Mouse (Mus musculus) liver, embryonic 14.5 days (tissue): ENCODE data around the gene Atl2. TPM values are rescaled to one million over a fixed set of nuclear protein-coding genes. Genes with fewer than 3 reads are reported as not detected.

ENCODE experiments used
- ATAC-seq: fragments of 200-750 bp; cut with Nextera tagmentation; 2 replicates; pipeline ENCODE4 v1.8.0; 2017; ENCODE audit warnings: moderate number of reproducible peaks, mild to moderate bottlenecking, moderate library complexity; ENCODE audit not compliant: insufficient read depth
- DNase-seq, 3 experiments: peaks; one replicate each; pipeline ENCODE4 v3.0.0-alpha.2; 2012 to 2013; ENCODE audit warnings: low read depth in 3 of 3, low spot score in 3 of 3
- H3K27ac ChIP-seq: fragments of 300-500 bp; sonication (generic); 2 replicates; pipeline ENCODE4 v1.5.1; 2014; ENCODE audit warnings: moderate library complexity, mild to moderate bottlenecking, control low read depth, inconsistent platforms
- H3K27me3 ChIP-seq: fragments of 300-500 bp; sonication (generic); 2 replicates; pipeline ENCODE4 v1.6.1; 2014; ENCODE audit warnings: mild to moderate bottlenecking, low read length, moderate library complexity; ENCODE audit not compliant: control insufficient read depth, insufficient read depth
- H3K36me3 ChIP-seq: fragments of 300-500 bp; sonication (generic); replicated peaks from 2 replicates; pipeline ENCODE4 v1.6.1; 2014; ENCODE audit warnings: low read depth; ENCODE audit not compliant: control insufficient read depth, insufficient read depth
- H3K4me1 ChIP-seq, 2 experiments: fragments of 200-500 bp in 1 of 2; fragments of 300-500 bp in 1 of 2; sonication (generic) in 1 of 2; replicated peaks; 2 replicates each; pipeline ENCODE4 v1.6.1; 2012 to 2014; ENCODE audit warnings: antibody characterized with exemption in 1 of 2, inconsistent platforms in 1 of 2, low read length in 1 of 2; ENCODE audit not compliant: control insufficient read depth in 2 of 2, insufficient read depth in 2 of 2
- H3K4me2 ChIP-seq: fragments of 300-500 bp; sonication (generic); 2 replicates; pipeline ENCODE4 v1.6.1; 2014; ENCODE audit warnings: low read depth, mild to moderate bottlenecking, control low read depth, moderate library complexity
- H3K4me3 ChIP-seq, 2 experiments: fragments of 200-500 bp in 1 of 2; fragments of 300-500 bp in 1 of 2; sonication (generic) in 1 of 2; 2 replicates each; pipeline ENCODE4 v1.5.1; 2012 to 2014; ENCODE audit warnings: low read depth in 2 of 2, low read length in 2 of 2, mild to moderate bottlenecking in 2 of 2, control low read depth in 1 of 2, inconsistent platforms in 1 of 2, moderate library complexity in 1 of 2; ENCODE audit not compliant: insufficient read depth in 1 of 2
- H3K9ac ChIP-seq: fragments of 300-500 bp; sonication (generic); replicated peaks from 2 replicates; pipeline ENCODE4 v1.6.1; 2014; ENCODE audit warnings: mild to moderate bottlenecking, control low read depth, moderate library complexity
- H3K9me3 ChIP-seq: fragments of 300-500 bp; sonication (generic); 2 replicates; pipeline ENCODE4 v1.6.1; 2016; ENCODE audit warnings: low read length, mixed read lengths; ENCODE audit not compliant: control insufficient read depth
- CTCF ChIP-seq: IDR thresholded peaks from 2 replicates; pipeline ENCODE4 v1.5.1; 2016; ENCODE audit warnings: antibody characterized with exemption, low read depth, control low read depth
- EP300 ChIP-seq: IDR thresholded peaks from 2 replicates; pipeline ENCODE4 v1.6.1; 2016; ENCODE audit warnings: antibody characterized with exemption, low read depth
- WGBS: fragments of 180-500 bp; shearing (Covaris S2); extraction: QIAGEN DNeasy Blood & Tissue Kit; methylation state at CpG from one replicate; pipeline ENCODE4 v1.1.7; 2014; ENCODE audit not compliant: insufficient replicate concordance; 5-methylcytosine and 5-hydroxymethylcytosine counted together
- polyA plus RNA-seq, 2 experiments: library from polyadenylated mRNA; depleted of rRNA in 1 of 2; stranded (reverse) in 1 of 2; unstranded in 1 of 2; fragments of >200 nt; fragmentation: Nextera tagmentation in 1 of 2; extraction: Ambion mirVana in 1 of 2; gene quantifications; 2 replicates each; pipeline versions ENCODE4 v1.2.1 to v1.2.3; 2012 to 2014

Gene Atl2
- polyA plus RNA-seq, 2 experiments = 19.4 to 26.4 TPM

DNA sequence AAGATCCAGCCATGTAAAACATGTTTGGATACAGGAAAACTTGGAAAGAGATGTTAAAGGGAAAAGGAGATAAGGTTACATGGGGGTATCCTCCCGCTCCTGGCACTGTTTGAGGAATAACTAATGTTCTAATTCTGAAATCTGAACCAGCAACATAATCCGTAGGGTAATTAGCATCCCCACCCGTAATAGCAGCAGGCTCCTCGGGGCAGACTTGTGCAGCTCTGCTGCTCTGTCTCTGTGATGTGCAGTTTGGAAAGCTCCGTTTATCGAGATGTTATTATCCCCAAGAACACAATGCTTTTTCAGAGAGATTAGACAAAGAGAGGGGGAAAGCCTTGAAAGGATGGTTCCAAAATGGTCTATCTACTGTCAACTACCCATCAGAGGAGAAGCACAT is 5.3 kb upstream of the Atl2 start:
- H3K4me1 ChIP-seq = peaks cover 0 to 6% of the 10 kb centered on the region in 2 experiments; a peak in 3 of 4 replicates
- 48% methylated on average over 6 of the region's 6 CpGs for WGBS
- no peak for DNase-seq

DNA sequence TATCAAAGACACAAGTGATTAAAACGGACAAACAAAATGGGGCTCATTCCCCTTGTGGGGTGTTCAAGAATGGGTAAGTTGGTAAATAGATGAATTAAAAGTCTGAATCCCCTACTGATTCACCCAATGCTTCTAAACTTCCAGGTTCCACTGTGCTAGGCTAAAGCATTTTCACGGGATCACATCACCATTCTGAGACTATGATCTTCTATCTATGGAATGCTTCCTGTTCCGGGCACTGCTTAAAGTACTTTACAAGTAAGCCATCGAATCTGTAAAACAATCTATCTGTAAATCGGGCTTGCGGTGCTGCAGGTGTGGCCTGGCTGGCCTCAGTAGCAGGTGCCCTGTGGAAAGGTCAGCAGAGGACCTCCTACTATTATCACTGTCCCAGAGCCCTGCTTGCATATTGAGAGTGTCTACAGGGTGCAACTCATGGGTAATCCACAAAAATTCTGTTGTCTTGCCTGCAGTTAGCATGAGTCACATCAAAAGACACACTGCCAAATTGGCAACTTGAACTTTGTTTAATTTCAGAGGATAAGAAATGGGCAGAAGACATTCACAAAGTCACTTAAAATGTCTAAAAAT is 2.3 kb upstream of the Atl2 start:
- ATAC-seq = no peak
- Histone ChIP-seq H3K9me3 (no peaks in the 10 kb centered on the region), H3K36me3 (no peaks in the 10 kb centered on the region), H3K4me2 (no peak overlapping the region), H3K9ac (no peak overlapping the region), H3K4me3 (no peak overlapping the region), H3K27me3 (peaks cover 14% of the 10 kb centered on the region), H3K27ac (no peak overlapping the region), H3K4me1 (peaks cover 11 to 17% of the 10 kb centered on the region in 2 experiments)
- 66% methylated on average over 6 of the region's 6 CpGs for WGBS
- no peak for DNase-seq
- no peak for TF ChIP-seq CTCF
- TF ChIP-seq EP300 = no peak

More for the DNA sequence above, 5.3 kb upstream of the Atl2 start:
- Histone ChIP-seq H3K4me2 (no peak overlapping the region), H3K27me3 (peaks cover 14% of the 10 kb centered on the region), H3K9ac (no peak overlapping the region), H3K27ac (no peak overlapping the region), H3K4me3 (no peak overlapping the region), H3K36me3 (no peaks in the 10 kb centered on the region), H3K9me3 (no peaks in the 10 kb centered on the region)
- ATAC-seq = no peak
- TF ChIP-seq CTCF (no peak), EP300 (no peak)

DNA sequence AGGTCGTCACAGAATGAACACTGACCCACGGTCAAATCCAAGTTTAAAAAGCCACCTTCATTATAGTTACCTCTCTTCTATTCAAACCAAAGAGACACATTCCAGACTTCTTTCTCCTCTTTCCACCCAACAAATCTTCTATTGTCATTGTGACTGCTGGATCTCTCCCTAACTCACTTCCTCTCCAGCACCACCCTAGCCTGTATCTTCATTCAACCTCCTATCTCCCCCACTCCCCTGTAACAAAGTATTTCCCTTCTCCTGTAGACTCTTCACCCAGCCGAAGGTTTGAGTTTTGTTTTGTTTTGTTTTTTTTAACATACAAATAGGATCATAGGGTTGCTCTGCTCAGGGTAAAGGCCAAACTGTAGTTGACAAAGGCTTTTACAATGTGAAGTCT is 1.7 kb upstream of the Atl2 start:
- H3K4me2 ChIP-seq = no peak overlapping the region

DNA sequence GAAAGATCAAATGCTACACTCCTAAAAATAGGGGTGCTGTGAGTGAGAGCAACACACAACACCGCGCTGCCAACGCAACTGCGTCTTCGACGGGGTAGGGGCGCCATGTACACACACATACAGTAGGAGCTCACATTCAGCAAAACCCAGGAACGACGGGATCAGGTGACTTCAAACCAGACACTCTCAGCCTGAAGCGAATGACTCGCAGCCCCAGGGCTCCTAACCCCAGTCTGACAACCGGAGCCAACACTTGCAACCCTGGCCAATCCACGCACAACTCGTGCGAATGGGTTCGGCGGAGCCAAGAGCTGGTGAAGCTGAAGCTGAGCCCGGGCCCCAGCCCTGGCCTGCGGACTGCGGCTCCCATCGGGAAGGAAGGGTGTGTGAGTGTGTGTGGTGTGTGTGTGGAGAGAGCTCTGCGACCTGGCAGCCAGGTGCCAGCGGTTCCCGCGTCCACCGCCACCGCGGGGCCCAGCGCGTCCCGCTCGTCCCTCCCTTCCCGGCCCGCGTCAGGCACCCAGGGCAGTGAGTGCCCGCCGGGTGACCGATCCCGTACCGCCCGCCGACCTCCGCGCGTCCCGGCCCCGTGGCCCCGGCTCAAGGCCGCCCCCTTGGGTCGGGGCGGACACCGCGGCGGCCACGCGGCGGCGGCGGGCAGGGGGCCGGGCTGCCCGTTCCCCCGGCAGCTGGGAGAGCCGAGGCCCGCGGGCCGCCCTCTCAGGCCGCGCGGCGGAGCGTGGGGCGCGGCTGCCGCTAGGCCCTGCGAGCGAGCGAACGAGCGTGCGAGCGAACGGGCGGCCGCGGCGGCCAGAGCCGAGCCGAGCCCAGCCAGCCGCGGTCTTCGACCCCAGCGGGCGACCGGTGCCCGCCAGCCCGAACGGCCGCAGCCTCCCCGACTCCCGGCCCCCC is 696 bp downstream of the Atl2 start:
- Histone ChIP-seq H3K27me3 (peaks cover 14% of the 10 kb centered on the region), H3K27ac (peak overlapping the region; percentile 74), H3K4me1 (peaks cover 28 to 34% of the 10 kb centered on the region in 2 experiments), H3K9ac (peak overlapping the region; percentile 92), H3K36me3 (no peaks in the 10 kb centered on the region), H3K9me3 (no peaks in the 10 kb centered on the region), H3K4me2 (peak overlapping the region; percentile 96), H3K4me3 (peak overlapping the region; percentile 67 to 84)
- WGBS = under 1% methylated on average over 81 of the region's 100 CpGs
- TF ChIP-seq CTCF = peak; percentile 38
- TF ChIP-seq EP300 = no peak
- DNase-seq = peak in 2 of 3 experiments; percentile 49 to 51
- peak; percentile 71 for ATAC-seq

More for the DNA sequence above, 1.7 kb upstream of the Atl2 start:
- no peaks in the 10 kb centered on the region for H3K9me3 ChIP-seq
- H3K27ac ChIP-seq = no peak overlapping the region
- ATAC-seq (no peak), DNase-seq (no peak)
- H3K4me1 ChIP-seq = peaks cover 17 to 23% of the 10 kb centered on the region in 2 experiments
- H3K36me3 ChIP-seq = no peaks in the 10 kb centered on the region
- H3K27me3 ChIP-seq = peaks cover 14% of the 10 kb centered on the region
- H3K4me3 ChIP-seq = no peak overlapping the region
- no peak overlapping the region for H3K9ac ChIP-seq
- TF ChIP-seq CTCF = no peak
- TF ChIP-seq EP300 = no peak
- WGBS = 44% methylated on average over 3 of the region's 3 CpGs

DNA sequence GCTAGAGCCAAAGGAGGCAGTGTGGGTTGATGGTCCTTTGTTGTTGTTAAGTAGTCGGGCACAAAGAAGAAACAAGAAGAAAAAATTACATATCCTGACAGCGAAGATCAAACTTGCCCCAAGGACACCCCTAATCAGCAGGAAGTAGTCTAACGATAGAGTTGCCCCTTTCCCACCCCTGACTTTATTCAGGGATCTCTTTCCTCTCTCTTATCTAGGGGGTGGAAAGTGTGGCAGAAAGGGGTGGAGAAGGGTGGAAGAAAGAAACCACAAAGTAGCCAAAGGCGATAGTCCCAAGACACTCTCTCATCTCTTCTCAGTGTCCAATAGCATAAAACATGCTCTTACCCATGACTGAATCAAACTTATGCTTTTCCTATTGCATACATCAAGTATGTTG is 1.9 kb downstream of the Atl2 start:
- peak in 2 of 3 experiments; percentile 35 to 38 for DNase-seq
- H3K27me3 ChIP-seq = peaks cover 14% of the 10 kb centered on the region
- H3K9me3 ChIP-seq = no peaks in the 10 kb centered on the region
- H3K4me2 ChIP-seq = peak overlapping the region; percentile 96
- 10% methylated on average over 4 of the region's 4 CpGs for WGBS
- H3K4me1 ChIP-seq = peaks cover 28 to 37% of the 10 kb centered on the region in 2 experiments
- no peaks in the 10 kb centered on the region for H3K36me3 ChIP-seq
- peak overlapping the region; percentile 67 to 84 for H3K4me3 ChIP-seq
- H3K27ac ChIP-seq = peak overlapping the region; percentile 37; the same call in 1 of the 2 replicates
- peak overlapping the region; percentile 92 for H3K9ac ChIP-seq
- ATAC-seq = no peak
- TF ChIP-seq CTCF (no peak), EP300 (no peak)
